Mouse (Mus musculus) cerebellum, adult 9-10 months (tissue): ENCODE results near the gene Prr14.
A peak's percentile ranks its signal among the peaks of the same experiment; 100 is the strongest.
"Not testable (repeated sequence)": the region's sequence is repeated elsewhere in the genome, so short reads cannot be mapped to it uniquely, and the experiment has no call there.

Experiments
- DNase-seq: peaks from one replicate; pipeline ENCODE4 v3.0.0; 2022

Prr14 gene

DNA sequence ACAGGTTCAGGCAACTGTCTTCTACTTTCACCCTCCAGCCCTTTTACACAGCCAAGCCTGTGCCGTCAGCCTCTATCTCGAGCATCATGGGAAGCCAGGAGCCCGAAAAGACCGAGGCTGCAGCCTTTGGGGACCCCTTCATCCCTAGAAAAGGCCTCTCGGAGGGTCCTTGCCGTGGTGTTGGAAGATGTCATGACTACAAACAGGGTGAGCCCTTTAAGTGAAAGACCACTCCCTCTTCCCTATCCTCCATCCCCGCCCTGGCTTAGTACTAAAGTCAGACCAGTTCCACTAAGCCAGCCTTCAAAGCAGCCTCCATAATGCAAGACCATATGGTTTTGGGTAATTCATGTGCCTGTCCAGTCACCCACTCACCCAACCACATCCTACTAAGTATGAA lies 12.6 kb downstream of the Prr14 start:
- no peak for DNase-seq

DNA sequence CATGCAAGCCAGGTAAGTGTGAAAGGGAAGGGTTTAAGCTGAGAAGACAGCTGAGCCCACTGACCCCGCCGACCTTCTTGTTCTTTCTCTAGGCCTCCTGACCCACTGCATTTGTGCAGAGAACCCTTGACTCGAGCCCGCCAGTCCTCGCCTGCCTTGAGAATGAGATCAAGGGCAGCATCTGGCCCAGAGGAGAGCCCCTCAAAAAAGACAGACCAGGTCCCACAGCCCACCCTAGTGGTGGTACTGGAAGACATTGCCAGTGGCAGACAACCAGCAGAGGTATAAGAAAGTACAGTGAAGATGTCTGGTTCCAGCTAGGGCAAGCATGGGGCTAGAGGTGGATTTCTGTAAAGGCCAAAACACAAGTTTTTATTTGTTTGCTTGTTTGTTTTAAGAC lies 14.3 kb downstream of the Prr14 start:
- DNase-seq, result no peak

GRCm38 (mm10) chr7:127474378-127475070 lies 15.1 kb downstream of the Prr14 start:
- no peak for DNase-seq

GRCm38 (mm10) chr7:127475186-127475740 lies 15.9 kb downstream of the Prr14 start:
- DNase-seq, result peak; percentile 58

DNA sequence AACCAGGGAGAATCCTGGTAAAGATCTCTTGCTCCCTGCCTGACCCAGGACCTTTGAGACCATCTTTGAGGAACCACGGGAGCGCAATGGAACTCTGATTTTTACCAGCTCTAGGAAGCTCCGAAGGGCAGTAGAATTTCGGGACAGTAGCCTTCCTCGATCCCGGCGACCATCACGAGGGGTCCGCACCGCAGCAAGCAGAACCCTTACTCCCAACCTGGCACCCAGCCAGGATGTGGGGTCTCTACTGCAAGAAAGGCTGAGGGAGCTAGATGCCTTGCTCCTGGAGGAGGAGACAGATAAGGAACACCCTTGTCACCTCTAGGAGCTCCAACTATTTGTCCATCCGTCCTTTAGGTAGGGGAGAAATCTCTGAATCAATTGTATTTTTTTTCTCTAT lies 16.9 kb downstream of the Prr14 start:
- DNase-seq, result peak; percentile 75

DNA sequence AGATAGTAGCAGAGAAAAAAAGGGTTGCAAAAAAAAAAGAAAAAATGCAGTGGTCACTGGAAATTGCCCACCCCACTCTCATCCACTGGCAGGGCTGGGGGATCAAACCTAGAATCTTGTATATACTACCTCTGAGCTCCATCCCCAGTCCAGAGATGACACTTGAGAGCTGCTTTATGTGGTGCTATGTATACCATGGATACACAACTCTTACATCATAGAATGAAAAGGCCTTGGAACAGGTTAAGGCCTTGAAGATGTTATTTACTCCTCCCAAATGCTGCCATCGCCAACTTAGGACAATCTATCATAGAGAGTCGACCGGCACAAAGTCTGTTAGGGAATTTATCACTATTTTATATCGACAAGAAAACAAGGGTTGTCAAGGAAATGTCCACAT lies 17.4 kb downstream of the Prr14 start:
- DNase-seq, result peak; percentile 65

DNA sequence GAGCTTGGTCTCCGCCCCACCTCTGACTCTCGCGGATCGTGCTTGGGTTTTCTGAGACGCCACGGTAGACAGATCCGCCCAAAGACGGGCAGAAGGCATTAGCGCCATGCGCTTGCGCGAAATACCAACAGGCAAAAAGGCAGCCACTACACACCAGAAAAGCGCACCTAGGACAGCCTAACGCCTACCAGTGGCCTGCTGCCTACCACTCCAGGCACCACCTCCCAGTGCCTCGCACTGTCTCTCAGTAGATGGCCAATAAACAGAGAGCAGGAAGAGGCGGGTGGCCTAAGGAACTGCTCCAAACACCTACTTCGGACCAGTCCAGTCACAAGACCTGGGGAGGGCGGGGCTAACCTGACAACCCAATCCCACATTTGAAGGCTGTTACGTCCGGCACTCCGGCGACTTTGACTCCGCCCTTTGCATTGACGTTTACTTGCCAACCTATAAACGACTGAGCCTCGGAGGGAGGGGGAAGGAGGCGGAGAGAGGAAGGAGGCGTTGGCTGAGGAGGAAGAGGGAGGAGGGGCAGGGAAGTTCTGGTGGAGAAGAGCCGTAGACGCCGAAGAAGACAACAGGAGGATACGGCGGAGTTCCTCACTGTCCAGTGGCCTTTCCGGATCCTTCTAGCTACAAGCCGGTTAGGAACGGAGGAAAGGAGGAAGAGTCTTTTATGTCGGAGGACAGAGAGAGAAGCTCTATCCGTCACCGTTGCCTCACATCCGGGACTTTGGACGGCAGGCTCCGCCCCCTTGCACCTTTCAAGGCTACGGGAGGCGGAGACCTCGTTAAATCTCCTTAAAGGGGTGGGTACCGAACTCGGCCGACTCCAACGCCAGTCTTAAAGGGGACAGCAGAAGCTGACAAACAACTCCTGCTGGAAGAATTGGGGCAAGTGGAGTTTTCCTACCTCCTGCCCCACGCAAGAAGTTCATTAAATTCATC lies 18.6 kb downstream of the Prr14 start:
- DNase-seq, result peak; percentile 100

- peak; percentile 97 for DNase-seq
Observed at GRCm38 (mm10) chr7:127478635-127479317, 19.4 kb downstream of the Prr14 start, which contains the start of gene Fbrs. Gene Fbrs, plus strand, starts transcription at chr7:127479199.

GRCm38 (mm10) chr7:127479318-127480225 lies 20.2 kb downstream of the Prr14 start:
- DNase-seq, result no peak

DNA sequence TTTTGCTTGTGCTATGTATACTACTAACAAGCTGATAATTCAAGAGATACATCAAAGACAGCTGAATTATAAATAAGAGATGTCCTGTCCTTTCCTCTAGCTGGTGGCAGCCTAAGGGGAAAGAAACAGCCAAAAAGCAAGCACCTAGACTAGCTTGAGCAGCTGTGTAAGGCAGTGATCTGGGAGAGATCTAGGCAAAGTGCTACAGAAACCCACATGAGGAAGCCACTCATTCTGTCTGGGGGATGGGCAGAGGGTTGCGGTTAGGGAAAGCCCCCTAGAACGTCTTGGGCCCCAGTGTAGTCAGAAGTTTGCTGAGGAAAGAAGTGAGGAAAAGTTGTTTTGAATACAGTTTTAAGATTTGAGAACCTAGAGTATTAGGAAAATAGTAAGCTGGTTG lies 20.9 kb downstream of the Prr14 start:
- DNase-seq, result no peak

GRCm38 (mm10) chr7:127485416-127485815 lies 26.0 kb downstream of the Prr14 start:
- peak; percentile 65 for DNase-seq

DNA sequence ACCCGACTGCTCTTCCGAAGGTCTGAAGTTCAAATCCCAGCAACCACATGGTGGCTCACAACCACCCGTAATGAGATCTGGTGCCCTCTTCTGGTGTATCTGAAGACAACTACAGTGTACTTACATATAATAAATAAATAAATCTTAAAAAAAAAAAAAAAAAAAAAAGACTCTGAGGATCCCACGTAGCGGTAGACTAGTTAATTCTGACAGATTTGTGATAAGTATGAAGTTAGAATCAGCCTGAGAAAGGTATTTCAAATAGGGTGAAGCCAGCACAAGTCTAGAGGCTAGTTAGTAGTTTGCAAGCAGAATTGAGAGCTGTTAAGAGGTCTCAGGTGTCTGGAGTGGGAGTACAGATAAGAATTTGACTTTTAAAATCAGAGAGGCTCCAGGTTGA lies 29.0 kb downstream of the Prr14 start:
- not testable (repeated sequence) for DNase-seq

DNA sequence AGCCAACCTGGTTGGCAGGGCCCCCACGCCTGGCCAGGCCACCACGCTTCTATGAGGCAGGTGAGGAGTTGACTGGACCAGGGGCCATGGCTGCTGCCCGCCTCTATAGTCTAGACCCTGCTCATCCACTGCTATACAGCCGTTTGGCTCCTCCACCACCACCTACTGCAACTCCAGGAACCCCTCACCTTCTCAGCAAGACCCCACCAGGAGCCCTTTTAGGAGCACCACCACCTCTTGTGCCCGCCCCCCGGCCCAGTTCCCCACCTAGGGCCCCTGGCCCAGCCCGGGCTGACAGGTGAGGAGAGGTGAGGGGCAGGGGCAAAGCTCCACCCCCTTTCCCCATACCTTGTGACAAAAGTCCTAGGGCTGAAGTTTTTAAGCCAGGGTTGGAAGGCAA lies 30.6 kb downstream of the Prr14 start:
- no peak for DNase-seq

DNA sequence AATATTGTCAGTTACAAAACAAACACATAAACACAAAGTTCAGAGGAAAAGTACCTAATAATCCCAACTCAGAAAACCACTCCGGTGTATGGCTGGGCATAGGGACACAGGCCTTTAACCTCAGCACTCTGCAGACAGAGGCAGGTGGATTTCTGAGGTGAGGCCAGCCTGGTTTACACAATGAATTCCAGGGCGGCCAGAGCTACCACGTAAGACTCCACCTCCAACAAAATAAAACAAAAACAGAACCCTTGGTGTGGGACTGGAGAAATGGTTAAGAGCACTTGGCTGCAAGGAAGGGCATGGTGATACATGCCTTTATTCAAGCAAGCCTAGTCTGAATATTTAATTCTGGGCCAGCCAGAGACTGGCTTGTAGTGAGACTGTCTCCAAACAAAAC lies 32.4 kb downstream of the Prr14 start:
- no peak for DNase-seq

DNA sequence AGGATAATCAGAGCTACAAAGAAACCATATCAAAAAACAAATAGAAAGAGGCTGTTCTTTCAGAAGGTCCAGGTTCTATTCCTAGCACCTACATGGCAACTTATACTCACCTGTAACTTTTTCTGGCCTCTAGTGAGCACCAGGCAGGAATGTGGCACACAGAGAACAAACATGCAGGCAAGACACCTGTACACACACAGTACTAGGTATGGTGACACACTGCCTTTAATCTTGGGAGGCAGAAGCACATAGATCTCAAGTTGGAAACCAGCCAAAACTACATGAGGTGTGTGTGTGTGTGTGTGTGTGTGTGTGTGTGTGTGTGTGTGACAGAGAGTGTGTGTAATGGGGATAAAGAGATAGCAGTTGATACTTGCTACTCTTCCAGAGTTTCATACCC lies 35.2 kb downstream of the Prr14 start:
- DNase-seq, result no peak

- no peak for DNase-seq
Observed at GRCm38 (mm10) chr7:127497382-127497781, 38.0 kb downstream of the Prr14 start.

GRCm38 (mm10) chr7:127498407-127498806 lies 39.0 kb downstream of the Prr14 start:
- DNase-seq, result no peak

DNA sequence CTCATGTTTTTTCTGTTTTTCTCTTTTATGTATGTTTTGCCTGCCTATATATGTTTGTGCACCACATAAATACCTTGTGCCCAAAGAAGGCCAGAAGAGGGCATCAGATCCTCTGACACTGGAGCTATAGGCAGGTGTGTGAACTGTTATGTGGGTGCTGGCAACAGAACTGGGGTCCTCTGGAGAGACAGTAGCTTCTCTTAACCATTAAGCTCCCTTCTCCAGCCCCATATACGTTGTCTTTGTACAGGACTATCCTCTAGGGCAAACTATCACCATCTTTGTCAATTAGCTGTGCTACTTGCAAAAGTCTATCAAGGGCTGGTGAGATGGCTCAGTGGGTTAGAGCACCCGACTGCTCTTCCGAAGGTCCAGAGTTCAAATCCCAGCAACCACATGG lies 48.9 kb downstream of the Prr14 start:
- DNase-seq, result no peak

DNA sequence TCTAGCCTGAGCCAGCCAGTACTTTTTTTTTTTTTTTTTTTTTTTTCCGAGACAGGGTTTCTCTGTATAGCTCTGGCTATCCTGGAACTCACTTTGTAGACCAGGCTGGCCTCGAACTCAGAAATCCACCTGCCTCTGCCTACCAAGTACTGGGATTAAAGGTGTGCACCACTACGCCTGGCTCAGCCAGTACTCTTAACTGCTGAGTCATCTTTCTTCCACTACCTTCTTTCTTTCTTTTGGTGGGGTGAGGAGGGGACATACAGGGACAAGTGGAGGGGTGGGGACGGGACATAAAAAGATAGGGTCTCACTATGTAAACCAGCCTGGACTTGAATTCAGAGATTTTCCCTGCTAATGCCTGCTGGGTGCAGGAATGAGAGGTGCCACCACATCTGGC lies 50.4 kb downstream of the Prr14 start:
- DNase-seq, result not testable (repeated sequence)

DNA sequence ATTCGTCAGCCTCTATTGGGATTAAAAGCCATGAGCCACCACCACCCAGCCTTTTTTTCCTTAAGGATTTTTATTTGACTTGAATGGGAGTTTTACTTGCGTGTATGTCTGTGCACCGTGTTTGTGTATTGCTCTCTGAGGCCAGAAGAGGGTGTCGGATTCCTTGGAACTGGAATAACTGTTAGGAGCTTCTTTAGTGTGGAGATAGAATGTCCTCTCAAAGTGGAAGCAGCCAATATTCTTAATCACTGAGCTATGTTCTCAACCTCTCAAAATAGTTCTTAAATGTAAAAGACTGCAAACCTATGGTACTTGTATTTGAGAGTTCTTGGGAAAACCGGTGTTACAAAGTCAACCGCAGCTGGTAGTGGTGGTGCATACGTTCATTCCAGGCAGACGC lies 51.8 kb downstream of the Prr14 start:
- peak; percentile 67 for DNase-seq

DNA sequence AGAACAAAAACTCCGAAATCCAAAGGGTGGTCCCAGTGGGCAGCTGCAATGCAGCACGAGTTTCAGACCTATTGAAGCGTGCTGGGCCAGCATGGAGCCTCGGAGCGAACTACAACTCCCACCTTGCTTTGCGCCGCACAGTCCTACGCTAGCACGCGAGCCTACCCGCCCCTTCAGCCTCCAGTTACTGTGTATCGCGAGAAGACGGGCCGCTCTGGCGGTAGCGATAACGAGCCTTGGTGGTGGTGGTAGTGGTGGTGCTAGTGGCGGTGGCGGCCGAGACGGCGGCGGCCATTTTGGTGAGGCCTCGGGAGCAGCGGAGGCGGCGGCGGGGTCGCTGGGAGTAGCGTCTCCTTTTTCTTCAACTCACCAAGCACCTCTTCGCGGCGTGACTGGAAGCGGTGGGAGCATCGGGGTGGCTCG lies 52.4 kb downstream of the Prr14 start, which contains the start of gene Srcap:
Gene Srcap, plus strand, starts transcription at position 176 of the 423 bp plus-strand sequence.
- DNase-seq, result peak; percentile 97
